Mouse (Mus musculus) T-helper 1 cell (primary cell): Measurements from ENCODE around the gene Sema4d.

Experiments used
- in situ Hi-C: fragments of 300-600 bp; cut with MboI, MseI; formaldehyde crosslinking; loops from one replicate; pipeline ENCODE4 v1.15.1; 2025; ENCODE audit warnings: high pct_unique_total_duplicates

Sema4d gene

DNA sequence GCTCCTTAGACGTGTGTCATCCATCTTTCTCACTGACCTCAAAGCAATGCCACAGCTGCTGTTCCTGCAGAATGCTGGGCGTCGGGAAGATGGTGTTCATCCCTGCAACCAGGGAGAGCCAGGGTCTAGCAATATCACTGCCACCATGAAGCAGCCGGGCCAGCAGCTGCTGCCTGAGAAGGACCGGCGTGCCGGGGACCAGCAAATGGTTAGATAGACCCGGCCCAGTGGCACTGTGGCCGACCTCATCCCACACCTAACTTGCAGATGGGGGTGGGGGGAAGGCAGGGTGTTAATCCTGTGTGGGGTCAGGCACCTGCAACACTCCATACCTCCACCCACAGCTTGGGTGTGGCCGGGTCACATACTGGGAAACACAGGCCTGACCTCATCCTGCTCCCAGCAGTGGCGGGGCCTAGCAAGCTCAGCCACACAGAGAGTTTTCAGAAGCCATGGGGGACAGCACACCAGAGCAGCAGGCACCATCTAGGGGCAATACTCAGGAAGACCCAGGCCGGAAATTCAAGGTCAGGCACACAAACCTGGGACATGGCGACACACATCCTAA lies 38.9 kb downstream of the Sema4d start:
- in situ Hi-C loops: no loop called here

DNA sequence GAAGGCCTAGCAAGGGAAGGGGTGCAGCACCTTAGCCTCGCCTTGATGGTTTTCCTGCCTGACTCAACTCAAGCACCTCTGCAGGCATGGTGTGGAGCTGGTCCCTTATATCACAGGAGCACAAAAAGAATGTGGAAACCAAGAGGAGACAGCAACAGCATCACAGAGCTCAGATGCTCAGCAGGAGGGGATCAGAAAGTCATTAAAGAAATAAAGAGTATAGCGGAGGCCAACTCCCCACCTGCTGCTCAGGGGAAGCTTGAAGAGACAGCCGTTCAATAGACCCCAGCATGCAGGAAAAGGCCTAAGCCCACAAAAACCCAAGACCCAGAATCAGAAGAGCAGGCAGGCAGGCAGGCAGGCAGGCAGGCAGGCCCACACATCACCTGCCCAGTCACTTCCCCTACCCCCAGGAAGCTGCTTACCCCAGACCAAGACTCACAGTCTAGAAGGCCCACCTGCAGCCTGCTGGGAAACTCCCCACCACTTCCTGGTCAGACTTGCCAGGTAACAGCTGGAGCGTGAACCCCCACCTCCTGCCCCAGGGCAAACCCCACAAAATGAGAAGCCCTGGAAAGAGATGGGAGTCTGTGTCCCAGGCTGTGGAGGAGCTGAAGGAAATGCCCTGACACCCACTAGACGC lies 39.6 kb downstream of the Sema4d start:
- in situ Hi-C loops: no loop called here

DNA sequence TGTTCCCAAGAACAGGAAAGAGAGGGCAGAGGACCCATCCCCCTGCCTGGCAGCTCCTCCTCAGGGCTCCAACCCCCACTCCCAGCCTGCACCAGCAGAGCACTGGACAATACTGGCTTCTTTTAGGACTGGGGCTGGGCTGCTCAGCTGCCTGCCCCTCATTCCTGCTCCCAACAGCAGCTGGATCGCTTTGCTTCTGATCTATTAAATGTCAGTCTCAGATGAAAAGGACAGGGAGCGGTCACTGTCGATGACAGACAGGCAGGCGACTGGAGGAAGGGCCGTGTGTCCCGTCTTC lies 40.4 kb downstream of the Sema4d start:
- in situ Hi-C loops: no loop called here

DNA sequence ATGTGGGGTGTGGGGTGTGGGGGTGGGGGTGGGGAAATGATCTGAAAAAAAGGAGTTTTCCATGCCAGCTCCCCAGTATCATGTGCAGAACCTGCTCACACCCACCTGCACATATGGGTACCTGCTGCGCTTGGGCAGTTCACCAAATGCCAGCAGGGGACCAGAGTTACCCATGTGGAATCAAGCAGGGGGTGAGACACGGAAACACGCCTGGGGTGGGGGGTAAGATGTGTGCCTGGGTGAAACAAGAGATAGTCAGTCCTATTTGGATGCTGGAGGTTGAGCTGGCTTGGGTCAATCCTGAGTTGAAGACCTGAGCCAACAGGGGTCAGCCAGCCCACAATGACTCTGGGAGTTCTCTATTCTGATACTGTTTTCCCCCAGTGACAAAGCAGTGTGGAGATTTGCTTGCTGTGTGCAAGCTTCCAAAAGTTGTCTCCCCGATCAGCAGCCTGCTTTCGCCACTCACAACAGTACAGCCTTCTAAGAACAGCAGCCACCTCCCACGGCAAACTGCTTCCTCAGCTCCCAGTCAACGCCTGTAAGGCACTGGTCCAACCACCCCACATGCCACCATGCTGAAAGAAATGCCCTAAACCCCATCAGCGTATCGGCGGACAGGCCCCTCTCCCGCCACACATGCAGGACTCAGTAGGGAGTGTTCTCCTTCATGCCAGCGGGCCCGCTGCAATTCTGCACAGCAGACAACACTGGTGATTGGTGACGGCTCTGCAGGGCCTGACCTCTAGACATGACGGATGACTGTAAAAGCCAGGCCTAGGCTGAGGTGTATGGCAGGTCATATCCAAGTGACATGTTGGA lies 41.0 kb downstream of the Sema4d start:
- in situ Hi-C loops: no loop called here

DNA sequence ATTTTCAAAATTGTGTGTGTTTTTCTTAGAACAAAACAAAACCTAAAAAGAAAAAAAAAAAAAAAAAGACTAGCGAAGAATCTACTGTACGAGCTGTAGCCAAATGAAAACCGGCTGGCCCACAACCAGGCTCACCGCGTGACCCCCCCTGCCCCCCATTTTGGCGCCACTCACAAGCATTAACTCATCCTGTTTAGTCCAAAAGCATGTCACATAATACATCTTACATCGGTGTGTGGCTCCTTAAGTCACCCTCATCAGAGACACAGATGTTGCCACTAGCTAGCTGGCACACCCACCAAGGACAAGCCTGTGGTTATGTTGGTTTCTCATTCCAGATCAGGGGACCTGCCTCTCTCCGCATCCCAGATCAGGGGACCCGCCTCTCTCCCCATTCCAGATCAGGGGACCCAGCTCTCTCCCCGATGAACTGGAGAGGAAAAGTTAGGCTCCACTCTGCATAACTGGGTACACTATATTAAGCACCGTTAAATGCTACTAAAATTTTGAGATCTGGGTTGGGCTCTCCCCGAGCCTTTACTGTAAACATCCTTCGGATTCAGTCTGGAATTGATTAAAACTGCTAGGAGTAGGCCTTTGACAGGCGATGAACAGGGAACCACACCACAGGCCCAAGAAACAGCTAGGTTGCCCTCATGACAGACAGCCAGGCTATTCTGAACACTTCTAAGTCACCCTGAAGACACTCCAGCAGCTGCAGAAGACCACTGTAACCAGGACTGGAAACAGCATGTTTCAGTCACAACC lies 43.8 kb downstream of the Sema4d start:
- in situ Hi-C loops: no loop called here

DNA sequence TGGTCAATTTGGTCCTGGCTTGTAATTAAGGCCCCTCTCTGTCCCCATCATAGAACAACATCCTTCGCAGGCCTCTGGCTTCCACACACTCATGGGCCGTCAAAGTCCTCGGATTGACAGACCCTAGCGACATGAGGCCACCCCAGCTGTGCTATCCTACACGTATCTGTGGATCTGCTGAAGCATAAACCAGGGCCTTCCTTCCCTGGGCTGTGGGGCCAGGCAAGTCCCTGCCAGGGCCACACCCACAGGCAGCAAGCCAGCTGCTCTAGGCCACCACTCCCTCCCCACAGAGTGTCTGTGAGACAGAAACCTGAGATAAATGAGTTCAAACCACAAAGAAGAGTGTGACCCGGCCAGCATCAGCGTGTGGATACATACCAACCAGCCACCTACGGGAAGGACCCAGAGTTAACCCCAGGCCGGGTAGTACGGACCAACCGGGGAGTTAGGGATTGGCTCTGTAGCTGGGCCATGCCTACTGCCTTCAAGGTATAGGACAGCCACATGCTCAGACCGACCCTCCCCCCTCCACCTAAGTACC lies 45.5 kb downstream of the Sema4d start:
- in situ Hi-C loops: no loop called here

DNA sequence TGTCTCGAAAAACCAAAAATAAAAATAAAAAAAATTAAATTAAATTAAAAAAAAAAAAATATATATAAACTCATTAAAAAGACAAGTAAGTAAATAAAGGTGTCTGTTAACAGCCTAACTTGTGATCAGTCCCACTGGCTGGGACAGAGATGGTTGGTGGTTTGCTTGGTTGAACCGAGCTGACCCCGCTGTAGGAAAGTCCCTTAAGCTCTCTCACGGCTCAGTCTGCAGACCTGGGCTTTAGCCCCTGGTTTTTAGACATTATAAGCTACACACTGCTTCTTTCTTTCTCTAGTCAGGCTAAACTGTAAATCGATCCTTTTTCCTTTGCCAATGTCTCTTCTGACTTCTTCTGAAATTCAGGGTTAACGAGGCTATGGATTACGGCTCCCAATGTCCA lies 46.5 kb downstream of the Sema4d start:
- in situ Hi-C loops: no loop called here

DNA sequence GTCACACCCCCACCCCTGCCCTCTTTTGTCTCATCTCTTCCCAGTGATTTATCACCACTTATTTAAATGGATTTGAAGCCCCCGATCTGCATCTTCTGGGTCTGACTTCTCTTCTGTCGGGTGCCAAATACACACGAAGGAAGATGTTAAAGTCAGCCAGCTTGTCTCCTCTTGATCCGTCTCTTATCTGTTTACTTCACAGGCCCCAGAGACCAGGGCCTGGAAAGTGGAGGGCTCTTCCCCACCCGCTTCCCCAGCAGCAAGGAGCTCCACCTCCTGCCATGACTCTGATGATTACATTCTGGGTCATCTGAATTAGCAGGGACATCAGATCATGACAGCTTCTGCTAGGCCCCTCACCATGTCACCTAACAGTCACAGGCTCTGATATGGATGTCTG lies 47.7 kb downstream of the Sema4d start:
- in situ Hi-C loops: no loop called here

DNA sequence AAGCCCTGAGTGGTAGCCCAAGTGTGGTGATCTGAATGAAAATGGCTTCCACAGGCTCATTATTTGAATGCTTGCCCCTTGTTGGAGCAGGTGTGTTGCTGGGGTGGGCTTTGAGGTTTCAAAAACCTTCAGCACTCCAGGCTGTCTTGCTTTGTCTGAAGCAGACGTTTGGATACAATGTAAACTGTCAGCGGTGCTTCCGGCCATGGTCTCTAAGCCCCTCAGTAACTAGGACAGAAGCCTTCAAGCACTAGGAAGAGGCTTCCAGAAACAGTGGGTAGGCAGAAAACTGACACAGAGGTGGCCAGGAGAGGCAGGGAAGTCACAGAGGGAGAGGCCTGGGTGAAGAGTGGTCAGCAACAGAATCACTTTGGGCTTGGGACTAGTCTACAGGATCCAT lies 49.7 kb downstream of the Sema4d start:
- in situ Hi-C loops: no loop called here

DNA sequence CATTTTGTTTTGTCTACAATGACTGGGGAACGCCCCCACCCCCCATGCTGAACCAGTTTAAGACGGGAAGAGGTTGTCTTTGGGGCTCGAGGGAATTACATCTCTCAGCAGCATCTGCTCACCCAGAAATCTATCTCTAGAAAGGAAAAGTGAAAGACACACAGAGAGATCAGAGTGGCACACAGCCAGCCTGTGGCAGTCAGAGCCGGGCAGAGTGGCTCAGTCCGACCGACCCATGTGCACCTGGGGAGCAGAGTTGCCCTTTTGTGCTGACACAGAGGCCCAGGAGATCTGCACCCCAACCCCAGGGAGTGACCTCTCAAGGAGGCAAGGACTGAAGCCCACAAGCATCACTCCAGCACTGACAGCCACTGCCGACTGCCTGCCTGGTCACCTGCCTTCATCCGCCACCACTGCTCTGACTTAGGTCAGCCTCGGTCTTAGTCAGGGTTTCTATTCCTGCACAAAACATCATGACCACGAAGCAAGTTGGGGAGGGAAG lies 50.9 kb downstream of the Sema4d start:
- in situ Hi-C loops: no loop called here

DNA sequence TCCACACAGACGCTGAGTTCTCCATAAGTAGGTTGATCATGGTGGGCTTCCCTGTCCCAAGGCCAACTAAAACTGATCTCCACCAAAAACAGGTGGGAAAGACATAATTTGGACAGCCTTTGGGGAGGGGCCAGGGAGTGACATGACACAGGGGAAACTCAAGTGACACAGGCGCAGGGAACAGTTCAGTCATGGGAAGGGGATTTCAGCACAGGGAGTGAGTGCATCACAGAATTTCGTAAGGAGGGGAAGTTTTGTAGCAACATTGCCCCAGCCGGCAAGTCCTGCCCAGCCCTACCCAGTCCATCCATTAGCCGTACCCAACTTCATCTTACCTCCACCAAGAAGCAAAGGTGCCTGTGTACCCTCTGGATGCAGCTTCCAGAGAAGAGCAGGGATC lies 52.8 kb downstream of the Sema4d start:
- in situ Hi-C loops: no loop called here

DNA sequence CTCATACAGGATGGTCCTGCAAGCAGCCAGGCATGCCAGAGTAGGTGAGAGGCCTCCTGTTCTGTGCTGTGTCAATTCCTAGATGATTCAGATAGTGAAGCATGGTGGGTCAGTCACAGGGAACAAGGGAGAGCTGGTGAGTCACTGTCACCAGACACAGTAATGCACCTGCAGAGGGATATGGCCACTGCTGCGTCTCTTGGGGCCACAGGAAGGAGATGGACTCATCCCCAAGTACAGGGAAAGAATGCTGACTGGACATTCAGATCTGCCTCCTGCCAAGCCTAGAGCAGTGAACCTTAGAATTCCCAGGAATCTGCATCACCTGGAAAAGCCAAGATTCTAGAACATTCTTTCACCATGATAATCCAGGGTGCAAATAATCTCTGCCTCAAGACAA lies 53.8 kb downstream of the Sema4d start:
- in situ Hi-C loops: no loop called here

DNA sequence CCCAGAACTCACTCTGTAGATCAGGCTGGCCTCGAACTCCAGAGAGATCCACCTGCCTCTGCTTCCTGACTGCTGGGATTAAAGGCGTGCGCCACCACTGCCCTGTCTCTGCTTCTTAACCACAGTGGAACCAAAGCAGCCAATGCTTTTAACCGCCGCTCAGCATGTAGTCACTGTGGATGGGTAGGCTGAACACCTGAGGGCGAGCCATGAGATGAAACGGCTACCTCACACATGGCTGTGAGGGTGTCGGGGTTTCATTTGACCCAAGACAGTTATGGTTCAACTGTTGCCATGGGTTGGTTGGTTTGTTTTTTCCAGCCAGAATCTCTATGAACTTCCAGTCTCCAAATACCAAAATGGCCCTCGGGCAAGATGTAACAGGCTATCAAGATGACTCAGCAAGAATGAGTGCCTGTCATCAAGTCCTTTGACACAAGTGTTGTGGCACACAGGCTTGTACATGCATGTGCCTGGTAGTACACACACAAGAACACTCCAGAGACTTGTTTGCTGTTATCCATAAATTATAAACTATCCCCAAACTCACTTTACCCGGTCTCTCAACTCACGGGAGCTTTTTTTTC lies 54.9 kb downstream of the Sema4d start:
- in situ Hi-C loops: no loop called here

DNA sequence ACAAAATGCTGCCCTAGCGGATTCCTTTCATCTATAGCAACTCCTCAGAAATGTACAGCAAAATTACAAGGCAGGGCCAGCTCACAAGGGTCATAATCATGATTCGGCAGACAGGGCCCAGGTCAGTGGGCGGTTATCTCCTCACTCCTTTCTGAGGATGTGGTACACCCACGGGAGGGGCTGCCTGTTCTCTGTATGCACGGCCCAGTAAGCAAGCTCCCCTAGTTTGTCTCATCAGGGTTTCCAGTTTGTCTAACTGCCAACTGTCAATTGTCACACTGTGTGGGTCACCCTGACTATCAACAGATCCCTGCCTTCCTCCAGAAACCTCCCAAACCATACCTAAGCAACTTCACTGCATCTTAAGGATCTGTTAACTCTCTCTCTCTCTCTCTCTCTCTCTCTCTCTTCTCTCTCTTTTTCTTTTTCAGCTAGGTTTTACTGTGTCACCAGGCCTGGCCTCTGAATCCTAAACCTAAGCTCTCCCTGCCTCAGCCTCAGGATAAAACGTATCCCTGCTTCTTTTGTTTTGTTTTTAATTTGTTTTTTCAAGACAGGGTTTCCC lies 55.5 kb downstream of the Sema4d start:
- in situ Hi-C loops: no loop called here

DNA sequence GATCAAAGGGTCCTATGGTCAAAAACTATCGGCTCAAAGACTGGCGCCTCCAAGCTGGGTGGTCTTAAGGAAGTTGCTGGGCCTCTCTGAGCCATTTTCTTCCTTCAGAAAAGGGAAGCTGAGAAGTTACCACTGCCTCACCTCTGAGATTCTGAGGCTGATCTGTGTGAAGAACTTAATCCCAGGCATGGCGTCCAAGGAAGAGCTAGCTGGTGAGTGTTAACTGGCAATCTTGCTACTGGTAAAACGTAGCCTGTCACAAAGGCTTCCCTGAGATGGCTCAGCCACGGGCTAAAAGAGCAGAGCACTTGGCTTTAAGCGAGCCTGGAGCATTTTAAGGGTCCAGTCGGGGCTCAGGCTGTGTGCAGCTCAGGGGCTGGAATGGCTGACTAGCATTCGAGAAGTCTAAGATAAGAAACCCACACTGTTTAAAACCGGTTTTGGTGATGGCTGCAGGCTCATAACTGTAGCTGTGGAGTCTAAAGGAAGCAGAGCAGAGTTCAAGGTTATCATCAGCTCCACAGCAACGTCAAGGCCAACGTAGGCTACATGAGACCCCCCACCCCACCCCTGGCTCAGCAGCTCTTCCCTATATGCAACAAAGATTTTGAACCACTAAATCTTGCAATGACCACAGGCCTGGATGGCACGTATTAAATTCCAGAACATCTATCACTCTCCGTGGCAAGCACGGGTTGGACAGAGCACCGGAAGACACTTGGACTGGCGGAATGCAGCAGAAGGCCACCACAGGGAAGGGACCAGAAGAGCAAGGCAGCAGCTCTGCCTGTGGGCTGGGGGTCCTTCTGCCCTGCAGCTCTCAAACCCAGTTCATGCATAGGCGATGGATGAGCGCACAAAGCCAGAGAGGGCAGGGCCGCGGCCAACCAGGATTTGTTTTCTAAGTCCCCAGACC lies 56.3 kb downstream of the Sema4d start:
- in situ Hi-C loops: no loop called here

DNA sequence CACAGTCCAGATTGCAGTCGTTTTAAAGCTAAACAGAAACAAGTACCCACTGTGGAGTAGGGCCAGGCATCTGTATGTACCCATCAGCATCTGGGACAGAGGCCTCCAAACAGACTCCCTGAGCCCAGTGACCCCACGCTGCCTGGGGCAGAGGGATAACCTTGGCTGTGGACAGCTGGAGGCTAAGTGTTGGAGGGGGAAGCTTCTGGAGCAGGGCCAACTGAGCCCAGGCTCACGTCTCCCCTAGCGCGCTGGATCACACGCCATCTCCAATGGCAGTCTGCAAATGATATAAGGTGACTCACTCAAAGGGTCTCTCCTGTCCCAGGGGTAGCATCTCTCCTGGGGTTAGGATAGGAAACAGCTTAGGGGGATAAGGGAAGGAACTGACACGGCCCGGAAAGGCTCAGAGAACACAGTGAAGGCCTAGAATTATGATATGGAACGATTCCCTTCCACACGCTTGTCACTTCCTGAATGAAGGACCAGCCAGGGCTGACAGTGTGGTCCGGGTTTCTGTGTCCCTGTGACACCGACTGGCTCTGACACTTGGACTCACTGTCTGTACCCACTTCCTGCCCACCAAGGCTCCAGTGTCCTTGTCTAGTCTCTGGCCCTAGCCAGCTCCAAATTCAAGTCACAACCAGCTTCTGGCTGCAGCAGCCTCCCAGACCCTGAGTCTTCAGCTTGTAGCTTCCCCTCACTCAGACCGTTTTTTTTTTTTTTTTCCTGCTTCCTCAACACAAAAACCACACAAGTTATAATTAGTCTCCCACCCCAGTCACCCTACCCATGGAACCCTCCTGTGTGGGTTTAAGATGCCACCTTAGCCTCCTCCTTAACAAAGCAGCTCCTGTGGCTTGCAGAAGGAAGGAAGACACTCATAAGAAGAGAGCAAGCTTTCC lies 57.3 kb downstream of the Sema4d start:
- in situ Hi-C loops: no loop called here

DNA sequence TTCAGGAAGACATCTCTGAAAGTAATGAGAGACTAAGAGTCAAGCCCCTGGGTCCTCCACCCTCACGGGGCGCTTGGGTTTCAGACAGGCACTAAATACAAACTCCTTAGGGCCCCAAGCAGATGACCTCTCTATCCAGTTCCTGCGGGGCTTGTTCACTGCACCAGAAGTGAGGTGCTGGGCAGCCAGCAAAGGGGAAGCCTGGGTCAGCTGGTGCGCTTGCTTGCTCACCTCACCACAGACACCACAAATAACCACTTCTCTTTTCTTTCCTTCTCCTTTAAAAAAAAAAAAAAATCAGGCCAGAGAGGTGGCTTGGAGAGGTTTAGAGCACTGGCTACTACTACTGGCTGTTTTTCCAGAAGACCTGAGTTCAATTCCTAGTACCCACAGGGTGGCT lies 59.0 kb downstream of the Sema4d start:
- in situ Hi-C loops: no loop called here

DNA sequence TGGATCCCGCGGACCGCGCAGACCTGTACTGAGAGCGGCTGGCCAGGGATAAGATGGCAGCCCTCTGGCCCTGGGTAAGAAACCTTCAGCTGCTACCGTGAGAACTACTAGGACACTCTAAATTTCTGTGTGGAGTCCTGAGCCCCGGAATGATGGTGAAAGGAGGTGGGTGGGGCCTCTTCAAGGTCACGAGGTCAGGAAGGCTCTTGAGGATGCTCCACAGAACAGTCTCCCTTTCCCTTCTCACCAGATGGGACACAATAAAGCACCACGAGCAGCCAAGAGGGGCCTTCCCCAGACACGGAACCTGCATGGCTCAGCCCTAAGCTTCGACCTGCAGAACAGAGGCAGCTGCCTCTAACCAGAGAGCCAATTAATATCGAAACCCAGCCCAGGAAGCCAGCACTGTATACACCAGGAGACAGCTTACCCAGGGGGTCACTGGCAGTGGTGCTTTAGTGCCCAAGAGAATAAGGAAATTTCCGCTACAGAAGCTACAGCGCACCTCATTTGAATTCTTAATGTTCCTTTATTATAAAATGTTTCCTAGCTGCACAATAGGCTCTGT lies 61.4 kb downstream of the Sema4d start:
- in situ Hi-C loops: no loop called here

DNA sequence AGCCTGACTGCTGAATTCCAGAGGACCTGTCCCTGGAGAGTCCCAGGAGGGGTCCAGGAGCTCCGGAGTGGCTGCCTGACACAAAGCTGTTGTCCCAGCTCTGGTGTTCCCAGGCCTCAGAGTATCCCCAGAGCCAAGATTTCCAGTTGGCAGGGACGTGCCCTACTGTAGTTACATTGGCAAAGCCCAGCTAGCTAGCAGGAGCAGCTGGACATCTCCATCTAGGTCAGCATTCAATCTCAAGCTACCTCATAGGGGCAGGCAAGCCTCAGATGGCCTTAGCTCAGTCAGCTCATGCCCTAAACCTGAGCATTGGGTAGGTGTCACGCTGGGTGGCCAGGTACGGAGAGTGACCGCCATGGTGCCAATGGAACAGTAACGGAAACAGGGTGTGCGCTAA lies 62.1 kb downstream of the Sema4d start:
- in situ Hi-C loops: no loop called here
